Mouse (Mus musculus): ENCODE data around the gene Efcab6.

GRCm38 (mm10) chr15:84065701-84066100 lies 522 bp upstream of the Efcab6 start:
- TF ChIP-seq GATA1 (IDR thresholded peaks at IDR 0.05; ENCODE audit: low read length) (no peak), TAL1 (IDR thresholded peaks at IDR 0.05; ENCODE audit: low read length) (no peak)

All from erythroblast, embryonic 14.5 days (primary cell).